Mouse (Mus musculus) right cerebral cortex, postnatal 4 days (tissue): Measurements from ENCODE around the gene Ube2o.
"Not testable (repeated sequence)": the region's sequence is repeated elsewhere in the genome, so short reads cannot be mapped to it uniquely, and the experiment has no call there.

Source experiments
- DNase-seq: peaks from one replicate; pipeline ENCODE4 v3.0.0-alpha.2; 2022

Gene Ube2o

DNA sequence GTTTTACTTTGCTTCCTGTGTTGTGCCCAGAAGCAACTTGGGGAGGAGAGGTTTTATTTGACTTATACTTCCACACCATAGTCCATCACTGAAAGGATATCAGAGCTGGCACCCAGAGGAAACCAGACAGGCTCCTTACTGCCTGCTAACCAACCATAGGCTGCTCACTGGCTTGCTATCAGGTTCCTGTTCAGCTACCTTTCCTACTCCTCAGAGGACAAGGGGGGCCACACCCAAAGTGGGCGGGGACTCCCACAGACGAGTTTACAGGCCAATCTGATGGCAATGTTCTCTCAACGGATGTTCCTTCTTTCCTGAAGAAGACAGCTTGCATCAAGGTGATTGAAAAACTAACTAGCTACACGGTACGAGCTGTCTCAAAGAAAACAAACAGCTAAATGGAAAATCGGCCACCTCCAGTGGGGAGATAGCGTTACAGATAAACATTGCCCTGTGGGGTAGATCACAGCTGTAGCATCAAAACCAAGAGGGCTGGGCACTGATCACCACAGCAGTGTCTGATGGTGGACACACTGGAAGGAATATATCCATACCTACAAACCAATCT is 69.9 kb downstream of the Ube2o start:
- DNase-seq: no peak

DNA sequence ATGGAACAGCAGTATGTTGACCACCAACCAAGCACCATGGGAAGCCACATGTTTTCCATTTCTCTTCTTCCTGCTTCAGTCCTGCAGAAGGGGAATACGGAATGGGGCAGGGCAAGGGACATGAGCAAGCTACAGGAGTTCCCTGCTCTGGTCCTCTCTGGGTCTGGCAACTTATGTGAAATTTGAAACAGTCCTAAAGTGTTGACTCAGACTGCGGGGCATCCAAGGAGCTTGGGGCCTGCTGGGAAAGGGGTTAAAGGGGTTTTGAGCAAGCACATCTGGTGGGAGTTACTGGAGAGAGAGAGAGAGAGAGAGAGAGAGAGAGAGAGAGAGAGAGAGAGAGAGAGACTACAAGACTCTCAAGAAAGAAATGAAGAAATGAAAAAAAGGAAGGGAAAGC is 72.6 kb downstream of the Ube2o start:
- no peak for DNase-seq

DNA sequence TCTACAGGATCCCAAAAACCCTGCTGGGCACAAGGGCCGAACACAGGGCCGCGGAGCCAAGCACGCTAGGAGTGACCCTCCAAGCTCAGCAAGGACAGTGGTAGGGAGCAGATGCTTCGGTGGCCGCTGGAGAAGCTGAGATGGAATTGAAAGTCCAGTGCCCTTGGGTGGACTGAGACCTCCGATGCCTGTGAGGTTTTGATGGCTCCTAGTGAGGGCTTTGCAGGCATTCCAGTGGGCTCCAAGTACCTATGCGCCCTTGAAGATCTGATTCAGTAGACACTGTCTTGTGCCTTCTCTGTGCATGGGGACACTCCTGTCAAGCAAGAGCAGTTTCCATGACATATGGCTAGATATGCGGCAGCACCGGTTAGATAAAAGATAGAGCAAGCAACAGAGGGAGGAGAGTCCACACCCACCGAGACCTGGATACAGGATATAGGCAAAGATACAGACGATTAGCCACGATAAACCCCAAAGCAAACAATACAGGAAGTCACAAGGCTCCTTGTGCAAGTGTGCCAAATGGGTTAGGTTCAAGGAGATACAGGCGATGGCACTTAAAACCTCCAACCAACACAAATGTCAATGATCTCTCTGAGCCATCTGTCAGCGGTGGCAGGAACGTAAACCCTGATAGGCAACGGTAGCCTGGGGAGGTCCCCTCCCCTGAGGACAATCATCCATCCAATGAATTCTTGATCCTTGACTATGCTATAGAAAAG is 74.9 kb downstream of the Ube2o start:
- DNase-seq: no peak

DNA sequence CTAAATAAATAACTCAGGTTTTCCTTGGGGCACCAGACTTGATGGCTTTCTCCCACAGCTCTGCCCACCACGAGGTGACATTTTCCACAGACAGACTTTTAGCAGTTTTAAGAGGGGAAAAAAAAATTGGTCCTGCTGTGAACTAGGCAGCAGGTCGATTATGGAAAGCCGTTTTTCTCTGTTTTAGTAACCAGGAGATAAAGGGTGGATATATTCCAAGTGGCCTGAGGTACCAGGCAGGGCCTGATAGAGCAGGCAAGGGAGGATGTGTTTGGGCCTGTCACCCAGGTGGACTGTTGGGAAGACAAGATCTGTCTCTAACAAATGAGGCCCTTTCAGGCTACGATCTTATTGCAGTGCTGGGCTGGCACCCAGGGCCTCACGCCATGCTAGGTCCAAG is 75.7 kb downstream of the Ube2o start:
- no peak for DNase-seq

DNA sequence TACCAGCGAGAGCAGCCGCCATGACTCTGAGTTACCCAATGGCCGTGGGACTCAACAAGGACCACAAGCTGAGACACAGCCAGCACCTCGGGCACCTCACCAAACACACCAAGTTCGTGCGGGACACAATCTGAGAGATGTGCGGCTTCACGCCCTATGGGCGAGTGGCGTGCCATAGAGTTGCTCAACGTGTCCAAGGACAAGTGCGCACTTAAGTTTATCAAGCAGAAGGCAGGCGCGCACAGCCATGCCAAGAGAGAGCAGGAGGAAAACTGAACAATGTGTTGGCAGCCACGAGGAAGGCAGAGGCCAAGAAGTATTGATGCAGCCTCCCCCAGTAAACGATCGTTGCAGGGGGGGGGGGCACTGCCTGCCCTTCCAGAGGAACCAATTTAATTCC is 76.7 kb downstream of the Ube2o start:
- no peak for DNase-seq

DNA sequence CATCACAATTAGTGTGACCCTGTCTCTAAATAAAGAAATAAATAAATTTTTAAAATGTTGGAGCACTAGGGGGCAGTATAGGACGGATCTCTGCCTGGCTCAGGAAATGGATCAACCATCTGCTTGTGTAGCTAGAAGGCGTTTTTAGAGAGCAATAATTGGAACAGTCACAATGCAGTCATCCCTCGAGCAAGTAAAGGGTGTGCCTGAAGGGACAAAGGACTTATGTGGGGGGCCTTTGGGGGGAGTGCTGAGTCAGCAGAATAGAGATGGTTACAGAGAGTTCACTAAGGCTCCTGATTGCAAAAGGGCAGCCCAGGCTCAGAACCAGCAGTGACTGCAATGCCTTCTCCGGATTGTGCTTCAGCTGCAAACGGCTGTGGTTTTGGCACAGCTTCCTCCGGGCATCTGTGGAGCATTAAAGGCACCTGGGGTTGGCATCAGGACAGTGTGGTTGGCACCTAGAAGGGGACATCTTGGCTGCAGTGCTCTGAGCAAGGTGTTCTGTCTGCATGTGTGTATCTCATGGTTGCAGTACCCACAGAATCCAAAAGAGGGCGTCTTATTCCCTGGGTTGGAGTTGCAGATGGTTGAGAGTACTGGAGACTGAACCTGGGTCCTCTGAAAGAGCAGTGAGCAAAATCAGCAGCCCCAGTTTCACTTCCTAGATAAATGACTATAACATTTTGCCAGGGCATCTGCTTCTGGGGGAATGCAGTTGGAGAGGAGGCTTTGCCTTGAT is 80.1 kb downstream of the Ube2o start:
- peak; percentile 29 for DNase-seq

DNA sequence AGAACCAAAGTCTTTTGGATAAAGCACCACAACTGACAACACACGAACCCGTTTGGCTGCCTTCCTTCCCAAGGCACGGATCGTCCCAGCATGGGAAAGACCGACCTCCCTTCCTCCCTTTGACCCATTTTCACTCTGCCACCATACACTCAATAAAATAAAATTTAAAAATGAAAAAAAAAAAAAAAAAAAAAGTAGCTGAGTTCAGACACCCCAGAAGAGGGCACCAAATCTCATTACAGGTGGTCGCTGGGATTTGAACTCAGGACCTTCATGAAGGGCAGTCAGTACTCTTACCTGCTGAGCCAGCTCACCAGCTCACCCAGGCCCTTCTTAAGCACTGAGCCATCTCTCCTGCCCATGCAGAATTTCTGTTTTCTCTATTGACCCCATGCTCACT is 82.2 kb downstream of the Ube2o start:
- no peak for DNase-seq

DNA sequence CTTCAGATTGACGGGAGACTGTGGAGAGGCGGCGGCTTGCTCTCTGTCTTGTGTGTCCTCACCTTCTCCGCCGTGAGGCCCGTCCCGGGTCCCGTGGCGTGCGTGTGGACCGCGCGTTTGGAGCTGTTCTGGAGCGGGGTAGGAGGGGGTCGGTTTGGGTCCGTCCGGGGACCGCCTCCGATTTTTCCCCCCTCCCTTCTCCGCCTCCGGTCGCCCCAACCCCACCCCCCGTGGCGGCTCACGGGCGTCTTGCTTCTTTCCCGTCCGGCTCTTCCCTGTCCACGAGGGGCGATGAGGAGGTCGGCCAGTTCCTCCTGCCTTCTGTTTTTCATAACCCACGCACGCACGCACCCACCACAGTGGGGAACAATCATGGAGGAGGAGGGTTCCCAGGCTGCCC is 82.7 kb downstream of the Ube2o start:
- DNase-seq: no peak

DNA sequence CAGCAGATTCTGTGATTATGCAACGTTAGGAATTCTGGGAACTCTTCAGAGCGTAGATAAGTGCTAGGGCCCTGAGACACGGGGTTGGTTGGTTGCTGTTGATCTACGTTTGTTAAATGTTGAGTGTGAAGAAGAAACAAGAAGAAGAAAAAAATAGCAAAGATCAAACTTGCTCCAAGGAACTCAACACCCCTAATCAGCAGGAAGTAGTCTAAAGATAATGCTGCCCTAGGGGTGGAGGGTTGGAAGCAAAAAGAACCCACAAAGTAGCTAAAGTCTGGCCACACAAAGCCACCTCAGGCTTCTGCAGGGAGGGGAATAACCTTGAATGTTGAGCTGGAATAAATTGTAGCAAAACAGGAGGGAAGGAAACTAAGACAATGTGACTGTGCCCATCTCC is 83.9 kb downstream of the Ube2o start:
- no peak for DNase-seq

DNA sequence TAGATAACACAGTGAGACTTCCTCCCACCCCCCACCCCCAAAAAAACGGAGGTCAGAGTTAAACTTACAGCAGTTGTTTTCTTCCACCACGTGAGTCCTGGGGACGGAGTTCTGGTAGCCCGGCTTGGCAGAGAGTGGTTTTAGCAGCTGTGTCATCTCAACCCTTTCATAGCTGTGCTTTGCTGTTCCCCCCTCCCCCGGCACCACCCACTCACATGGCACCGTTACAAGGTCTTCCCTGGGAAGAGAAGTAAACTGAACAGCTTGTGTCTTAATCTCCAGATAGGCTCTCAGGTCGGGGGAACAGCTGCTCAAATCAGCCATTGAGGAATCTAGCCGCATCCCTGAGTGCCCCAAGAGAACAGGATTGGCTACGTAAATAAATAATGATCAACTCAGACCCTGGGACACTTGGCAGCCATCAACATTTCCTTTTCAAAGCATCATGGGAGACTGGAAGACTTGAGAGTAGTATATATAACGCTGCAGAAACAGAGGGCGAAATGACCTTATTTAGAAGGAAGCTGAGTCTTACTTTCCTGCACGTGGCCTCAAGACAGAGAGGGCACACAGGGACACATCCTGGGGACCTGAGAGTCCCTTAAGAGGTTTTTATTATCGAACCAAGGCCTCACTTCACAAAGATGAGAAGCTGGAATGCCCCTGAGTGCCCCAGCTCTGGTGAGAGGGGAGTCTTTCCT is 86.6 kb downstream of the Ube2o start:
- DNase-seq: peak; percentile 28

DNA sequence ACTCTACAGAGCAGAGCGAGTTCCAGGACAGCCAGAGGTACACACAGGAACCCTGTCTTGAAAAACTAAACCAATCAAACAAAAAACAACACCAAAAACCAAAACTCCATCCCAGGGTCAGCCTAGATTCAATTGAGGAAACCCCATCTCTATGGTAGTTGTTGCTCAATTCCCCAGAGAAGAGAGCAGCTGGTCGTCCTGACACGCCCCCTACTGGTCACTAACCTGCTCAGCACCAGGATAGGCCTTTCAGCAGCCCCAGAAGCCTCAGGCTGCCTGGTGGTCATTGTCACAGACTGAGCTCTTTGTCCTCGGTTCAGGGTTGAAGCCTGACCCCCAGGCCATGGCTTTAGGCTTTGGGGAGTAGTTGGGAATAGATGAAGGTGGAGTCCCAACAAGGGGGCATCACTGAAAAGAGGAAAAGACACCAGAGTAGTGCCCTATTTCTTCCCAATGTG is 87.4 kb downstream of the Ube2o start, which contains the start of gene Prpsap1:
Prpsap1 (minus strand) TSS at position 408 of the 458 bp plus-strand sequence.
- no peak for DNase-seq

DNA sequence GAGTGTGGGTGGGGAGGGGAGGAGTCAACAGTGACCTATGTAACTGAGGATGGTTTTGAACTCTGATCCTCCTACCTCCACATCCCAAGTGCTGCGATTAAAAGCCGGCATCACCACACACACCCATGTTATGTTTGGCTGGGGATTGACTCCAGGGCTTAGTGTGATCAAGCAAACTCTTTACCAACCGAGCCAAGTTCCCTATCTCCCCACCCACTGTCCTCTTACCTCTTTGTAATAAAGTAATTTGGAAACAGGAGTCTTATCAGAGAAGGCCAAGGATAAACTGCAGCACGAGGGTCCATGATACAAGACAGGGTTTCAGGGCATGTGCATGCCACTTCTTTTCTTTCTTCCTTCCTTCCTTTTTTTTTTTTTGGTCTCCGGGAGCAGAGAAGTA is 88.1 kb downstream of the Ube2o start:
- no peak for DNase-seq

DNA sequence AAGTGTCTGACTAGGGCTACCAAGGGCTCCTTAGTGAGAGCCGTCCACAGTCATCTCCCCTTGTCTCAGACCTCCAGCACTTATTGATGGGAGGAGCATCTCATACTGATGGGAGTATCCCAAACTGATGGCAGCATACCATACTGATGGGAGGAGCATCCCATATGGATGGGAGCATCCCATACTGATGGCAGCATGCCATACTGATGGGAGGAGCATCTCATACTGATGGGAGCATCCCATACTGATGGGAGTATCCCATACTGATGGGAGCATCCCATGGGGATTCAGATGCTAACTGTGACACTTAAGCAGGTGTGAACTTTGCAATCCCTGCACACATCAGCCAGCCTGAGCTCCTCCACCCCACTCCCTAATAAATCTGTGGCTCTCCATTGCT is 88.7 kb downstream of the Ube2o start:
- DNase-seq: not testable (repeated sequence)

DNA sequence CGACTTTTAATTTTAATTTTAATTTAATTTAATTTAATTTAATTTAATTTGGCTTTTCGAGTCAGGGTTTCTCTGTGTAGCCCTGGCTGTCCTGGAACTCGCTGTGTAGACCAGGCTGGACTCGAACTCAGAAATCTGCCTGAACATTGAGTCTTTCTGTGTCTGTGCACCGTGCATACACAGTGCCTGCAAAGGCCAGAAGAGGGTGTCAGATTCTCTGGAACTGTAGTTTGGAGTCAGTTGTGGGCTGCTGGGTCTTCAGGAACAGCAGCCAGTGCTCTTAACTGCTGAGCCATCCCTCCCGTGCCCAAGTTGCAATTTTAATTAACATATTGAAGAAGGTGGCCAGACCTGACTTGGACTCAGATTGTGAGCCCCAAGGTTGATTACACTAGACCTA is 89.9 kb downstream of the Ube2o start:
- no peak for DNase-seq

DNA sequence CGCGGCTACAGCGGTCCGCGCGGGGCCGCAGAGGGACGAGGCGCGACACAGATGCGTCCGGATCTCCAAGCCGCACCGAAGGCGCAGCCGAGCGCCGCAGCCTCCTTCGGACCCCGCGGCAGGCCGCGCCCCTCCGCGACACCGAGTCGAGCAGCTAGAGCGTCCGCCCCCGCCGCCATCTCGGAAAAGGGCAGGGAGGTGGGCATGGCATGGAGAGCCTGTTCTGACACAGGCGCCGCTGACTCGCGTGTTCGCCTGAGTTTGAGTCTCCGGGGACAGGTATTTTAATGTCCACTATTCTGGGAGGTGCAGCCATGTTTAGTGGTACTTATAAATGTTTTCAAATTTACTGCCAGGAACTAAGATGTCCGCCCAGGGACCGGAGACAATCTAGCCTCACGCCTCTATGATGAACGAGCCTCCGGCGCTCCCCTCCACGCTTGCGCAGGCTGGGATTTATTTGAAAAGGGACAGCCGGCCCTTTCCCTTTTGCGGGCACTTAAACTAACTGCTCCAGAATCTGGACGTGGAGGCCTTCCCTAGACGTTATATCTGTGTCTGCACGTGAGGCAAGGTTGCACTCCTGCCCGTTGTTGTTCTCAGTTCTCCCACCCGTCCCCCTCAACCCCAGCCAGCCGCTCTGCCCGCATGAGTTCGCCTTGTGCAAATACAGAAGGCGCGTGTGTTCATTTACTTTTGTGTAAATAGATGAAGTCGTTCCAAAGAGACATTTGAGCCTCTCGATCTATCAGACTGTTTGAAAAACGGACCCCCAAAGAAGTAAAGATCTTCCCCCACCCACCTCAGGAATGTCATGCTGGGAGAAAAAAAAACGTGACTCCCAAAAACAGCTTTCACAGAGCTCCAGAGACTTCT is 90.8 kb downstream of the Ube2o start:
- peak; percentile 87 for DNase-seq

DNA sequence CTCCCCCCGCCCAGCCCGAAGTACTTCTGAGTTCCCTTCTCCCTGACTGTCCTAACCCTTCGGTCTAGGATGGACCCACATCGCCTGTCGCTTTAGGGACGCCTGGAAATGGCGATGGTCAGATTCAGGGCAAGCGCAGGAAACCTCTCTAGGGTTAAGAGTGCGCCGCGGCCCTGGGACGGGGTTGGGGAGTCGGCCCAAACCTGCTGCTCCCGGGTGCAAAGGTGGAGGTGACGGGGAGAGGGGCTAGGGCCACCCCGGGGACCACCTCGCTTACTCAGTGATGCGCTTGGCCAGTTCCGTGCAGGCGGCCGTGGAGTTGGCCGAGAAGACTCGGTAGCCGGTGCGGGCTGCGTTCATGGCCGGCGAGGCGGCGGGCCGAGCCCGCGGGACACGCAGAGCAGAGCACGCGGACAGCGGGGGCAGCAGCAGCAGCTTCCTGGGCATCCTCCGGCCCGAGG is 91.4 kb downstream of the Ube2o start:
- DNase-seq: no peak

DNA sequence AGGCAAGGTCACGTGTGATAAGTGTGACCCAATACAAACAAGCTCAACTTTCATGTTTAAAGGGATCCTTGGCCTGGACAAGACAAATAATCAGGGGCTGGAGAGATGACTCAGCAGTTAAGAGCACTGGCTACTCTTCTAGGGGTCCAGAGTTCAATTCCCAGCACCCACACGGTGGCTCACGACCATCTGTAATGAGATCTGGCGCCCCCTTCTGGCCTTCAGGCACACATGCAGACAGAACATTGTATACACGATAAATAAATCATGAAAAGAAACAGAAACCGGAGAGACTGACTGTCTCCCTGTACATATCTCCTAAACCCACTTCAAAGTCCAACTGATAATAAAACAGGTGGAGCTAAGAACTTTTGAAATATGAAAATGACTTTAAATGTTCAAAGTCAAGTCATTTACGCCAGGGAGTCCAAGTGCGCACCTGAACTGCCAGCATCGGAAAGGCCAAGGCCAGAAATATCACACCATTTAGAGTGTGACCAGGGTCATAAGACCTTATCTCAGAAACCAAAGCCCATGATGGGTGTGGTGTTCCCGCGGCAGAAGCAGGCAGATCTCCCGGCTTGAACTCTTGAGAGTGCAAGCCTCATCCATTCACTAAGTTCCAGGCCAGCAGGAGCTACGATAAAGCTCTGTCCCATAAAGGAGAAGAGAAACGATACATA is 92.4 kb downstream of the Ube2o start:
- DNase-seq: no peak

DNA sequence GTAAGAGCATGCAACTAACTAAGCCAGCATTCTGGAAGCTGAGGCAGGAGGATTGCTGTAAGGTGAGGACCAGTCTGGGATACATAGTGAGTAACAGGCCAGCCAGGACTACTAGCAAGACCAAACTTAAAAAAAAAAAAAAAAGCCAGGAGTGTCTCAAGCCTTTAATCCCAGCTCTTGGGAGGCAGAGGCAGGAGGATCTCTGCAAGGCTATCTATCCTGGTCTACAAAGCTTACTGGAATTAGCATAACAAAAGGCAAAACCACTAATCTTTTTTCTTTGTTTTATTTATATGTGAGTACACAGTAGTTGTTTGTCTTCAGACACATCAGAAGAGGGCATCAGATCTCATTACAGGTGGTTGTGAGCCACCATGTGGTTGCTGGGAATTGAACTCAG is 93.0 kb downstream of the Ube2o start:
- no peak for DNase-seq
